Mouse (Mus musculus) WW6 (cell line): ENCODE measurements around the gene Serpine1.
"Not testable (repeated sequence)": the region's sequence is repeated elsewhere in the genome, so short reads cannot be mapped to it uniquely, and the experiment has no call there.

Source experiments
- DNase-seq: peaks from one replicate; pipeline ENCODE4 v3.0.0-alpha.2; 2013; ENCODE audit warnings: low read depth, low spot score

Gene Serpine1

DNA sequence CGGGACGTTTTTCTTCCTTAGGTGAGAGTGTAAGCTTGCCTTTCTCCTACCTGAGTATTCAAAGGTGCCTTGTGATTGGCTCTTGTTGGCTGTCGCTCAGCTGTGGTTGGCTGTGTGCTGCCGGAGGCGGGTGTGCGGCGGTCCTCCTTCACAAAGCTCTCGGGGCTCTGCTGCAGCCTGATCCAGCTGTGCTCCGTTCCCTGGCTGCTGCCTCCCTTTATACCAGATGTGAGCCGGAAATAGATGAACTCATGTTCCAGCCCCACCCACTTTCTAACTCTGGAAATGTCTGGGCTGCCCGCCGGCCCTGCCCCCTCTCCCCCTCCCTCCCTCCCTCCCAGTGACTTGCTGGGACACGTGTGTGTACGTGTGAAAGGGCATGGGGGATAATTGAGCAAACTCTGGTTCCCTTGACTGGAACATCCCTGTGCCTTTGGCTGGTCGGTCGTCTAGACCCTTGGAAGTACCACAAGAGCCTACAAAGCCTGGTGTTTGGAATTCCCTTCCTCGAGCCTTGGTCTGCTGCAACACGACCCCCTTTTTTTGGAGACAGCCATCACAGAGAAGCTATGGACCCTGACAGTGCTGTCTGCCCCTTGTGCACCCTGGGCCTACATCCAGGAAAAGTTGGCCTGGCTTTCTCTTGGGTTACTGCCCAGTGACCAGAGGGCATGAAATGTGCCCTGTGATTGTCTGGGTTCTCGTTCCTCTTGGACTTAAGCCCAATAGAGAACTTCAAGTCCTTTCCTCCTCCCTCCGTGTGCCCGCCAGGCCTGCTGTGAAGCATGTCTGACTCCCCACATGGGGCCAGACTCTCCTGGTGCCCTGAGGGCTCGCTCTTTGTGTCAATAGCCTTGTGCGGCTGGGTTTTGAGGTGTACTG is at the start of gene Serpine1:
Serpine1 (minus strand) TSS at position 190 of the 882 bp plus-strand sequence.
- DNase-seq = peak; percentile 67

- no peak for DNase-seq
Measured at GRCm38 (mm10) chr5:137121280-137121679, 49.2 kb upstream of the Serpine1 start.

- no peak for DNase-seq
Measured at GRCm38 (mm10) chr5:137118878-137119277, 46.8 kb upstream of the Serpine1 start.

DNA sequence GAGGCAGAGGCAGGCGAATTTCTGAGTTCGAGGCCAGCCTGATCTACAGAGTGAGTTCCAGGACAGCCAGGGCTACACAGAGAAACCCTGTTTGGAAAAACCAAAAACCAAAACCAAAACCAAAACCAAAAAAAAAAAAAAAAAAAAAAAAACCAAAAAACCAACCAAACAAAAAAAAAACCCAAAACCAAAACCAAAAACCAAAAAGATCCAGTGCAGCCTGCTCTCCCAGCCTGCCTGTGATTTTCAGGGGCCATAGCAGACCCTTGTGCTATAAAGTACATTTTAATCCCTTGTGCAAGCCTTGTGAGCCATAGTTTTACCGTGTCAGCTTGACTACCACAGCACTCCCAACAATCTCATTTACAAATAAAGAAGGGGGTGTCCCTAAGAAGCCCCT is 45.9 kb upstream of the Serpine1 start:
- not testable (repeated sequence) for DNase-seq

DNA sequence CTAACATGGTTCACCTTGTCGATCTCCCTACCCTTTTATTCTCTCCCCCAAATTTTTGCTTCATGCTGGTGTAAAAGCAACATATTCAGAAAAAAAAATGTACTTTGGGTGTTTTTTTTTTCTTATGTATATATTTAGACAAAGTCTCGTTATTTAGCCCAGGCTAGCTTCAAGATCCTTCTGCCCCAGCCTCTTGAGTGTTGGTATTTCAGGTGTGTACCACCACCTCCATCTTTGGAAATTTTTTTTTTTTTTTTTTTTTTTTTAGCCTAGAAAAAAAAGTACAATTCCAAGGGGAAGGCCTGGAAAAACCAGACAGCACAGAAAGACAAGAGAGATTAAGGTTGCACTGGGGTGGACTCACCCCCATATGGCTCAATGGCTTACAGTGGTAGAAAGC is 44.9 kb upstream of the Serpine1 start:
- no peak for DNase-seq

DNA sequence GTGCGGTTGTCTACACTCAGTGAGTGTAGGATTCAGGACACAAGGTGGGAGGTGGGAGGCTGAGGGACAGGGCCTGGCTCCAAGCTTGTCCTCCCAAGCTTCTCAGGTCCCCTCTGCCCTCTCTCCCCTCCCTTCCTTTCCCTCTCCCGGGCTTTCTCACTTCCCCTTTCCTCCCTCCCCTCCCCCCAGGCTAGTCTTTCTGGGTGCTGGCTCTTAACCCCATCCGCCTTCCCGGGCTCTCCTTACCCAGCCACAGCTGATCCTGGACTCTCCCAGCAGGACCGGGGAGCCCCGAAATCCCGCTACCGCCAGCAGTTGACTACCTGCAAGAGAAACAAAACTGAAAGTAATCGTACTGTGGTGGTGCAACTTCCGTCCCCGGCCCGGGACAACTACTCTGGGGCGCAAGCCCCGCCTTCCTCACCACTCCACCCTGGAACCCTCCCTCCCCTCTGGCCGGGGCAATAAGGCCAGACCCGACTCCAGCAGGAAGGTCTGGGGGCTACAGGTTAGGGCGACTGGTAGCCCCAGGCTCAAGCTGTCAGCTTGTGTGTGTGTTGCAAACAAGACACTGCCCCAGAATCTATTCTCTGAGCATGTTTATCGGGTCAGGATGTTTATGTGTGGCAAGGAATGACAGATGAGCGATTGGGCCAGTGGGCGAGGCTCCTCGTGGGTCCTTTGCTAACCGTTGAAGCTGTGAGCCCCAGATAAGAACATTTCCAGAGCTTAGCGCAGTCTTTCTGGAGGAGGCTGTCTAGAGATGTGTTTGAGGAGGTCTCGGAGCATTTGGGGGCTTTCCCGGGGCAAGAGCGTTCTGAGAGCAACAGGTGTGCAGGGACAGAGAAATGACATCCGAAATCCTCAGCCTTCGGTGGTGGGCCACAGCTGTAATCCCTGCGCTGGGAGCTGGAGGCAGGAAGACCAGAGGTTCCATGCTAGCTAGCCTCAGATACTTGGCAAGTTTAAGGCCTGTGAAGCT is 44.1 kb upstream of the Serpine1 start, which contains the start of gene Trim56:
Trim56 (minus strand) TSS at position 344 of the 982 bp plus-strand sequence.
- DNase-seq = no peak

- DNase-seq = no peak
Measured at GRCm38 (mm10) chr5:137114891-137115561, 43.0 kb upstream of the Serpine1 start.

DNA sequence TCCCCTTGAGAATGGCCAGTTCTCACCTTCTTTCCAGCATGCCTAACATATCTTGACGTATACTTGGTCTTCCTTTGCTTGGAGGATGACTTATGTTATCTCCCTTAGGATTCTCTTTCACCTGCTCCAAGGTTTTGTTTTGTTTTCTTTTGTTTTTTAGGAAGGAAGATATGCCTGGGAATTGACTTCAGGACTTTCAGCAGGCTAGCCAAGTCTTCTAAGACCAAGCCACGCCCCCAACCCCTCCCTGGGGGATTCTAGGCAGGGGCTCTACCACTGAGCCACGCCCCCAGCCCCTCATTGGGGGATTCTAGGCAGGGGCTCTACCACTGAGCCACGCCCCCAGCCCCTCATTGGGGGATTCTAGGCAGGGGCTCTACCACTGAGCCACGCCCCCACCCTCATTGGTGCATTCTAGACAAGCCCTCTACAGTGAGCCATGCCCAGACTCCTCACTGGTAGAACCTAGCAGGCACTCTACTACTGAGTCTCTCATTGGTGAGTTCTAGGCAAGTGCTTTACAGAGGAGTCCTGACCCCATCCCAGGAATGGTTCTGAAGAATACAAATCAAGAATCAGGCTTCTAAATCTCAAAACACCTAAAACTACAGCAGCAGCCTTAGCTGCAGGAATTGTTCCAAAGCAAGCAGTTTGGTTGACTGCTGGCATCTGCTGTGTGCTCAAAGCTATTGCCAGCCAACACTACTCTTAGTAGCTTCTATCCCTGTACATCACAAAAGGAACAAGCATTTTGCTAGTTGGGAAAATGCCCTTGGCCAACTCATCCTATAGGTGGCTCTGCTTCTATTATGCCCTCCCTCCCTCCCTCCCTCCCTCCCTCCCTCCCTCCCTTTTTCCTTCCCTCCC is 39.7 kb upstream of the Serpine1 start:
- no peak for DNase-seq

GRCm38 (mm10) chr5:137110863-137111262 is 38.8 kb upstream of the Serpine1 start:
- no peak for DNase-seq

DNA sequence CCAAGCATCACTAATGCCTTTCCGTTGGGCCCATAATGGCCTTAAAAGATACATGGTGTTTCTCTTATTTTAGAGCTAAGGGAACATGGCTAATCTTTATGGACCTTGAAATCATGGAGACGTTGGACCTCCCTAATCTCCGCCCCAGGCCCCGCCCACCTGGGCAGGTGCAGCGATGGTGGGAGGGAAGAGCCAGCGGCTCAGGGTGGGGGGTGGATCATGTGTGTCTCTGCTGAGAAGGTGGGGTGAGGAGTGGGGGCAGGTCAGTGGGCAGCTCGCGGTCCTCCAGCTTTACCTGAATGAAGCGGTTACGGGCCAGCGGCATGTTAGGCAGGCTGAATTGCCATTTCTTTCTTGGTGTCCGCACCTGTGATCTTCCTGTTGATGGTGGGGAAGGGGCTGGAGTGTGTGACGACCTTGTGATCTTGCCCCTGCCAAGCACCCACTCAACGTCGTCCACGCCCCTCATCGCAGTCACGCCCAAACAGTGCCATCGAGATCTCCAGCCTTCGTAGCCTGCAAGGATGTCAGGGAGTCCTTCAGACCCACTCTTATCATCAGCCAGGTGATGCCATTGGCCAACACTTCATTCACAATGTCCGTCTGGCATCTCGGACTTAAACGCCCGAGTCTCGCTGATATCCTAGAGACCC is 38.0 kb upstream of the Serpine1 start:
- no peak for DNase-seq

DNA sequence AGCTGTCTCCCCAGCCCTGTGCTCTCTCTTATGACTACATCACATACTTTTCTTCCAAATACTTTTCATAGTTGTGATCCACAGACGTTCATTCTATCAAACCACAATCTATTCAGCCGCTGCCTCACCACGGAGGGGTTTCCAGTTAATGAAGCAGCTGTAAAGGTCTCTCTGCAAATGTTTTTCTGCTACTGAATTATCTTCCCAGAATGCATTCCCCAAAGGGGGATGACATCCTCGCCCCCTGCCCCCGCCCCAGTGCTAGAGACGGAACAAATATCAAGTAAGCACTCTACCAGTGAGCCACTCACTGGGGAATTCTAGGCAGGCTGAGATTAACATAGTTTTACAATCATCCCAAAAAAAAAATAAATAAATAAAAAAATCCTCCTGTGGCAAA is 36.0 kb upstream of the Serpine1 start:
- DNase-seq = no peak

GRCm38 (mm10) chr5:137107670-137108069 is 35.6 kb upstream of the Serpine1 start:
- DNase-seq = no peak

- DNase-seq = peak; percentile 65
Measured at GRCm38 (mm10) chr5:137107024-137107423, 35.0 kb upstream of the Serpine1 start.

DNA sequence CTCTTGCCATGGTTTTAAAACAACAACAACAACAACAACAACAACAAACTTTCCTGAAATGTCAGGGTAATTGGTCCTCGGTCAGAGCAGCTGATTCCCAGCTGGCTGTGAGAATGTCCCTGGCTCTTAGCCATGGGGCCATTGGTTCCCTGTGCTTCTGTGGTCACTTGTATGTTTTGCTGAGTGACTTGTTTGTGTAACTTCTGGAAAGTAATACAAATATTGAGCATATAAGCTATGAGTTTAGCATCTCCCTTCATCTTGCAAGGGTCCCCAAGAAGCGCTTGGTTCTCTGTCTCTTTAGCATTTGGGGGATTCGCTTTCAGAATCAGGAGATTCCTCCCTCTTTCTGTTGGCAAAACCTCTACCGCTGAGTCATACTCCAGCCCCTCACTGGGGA is 34.4 kb upstream of the Serpine1 start:
- no peak for DNase-seq

DNA sequence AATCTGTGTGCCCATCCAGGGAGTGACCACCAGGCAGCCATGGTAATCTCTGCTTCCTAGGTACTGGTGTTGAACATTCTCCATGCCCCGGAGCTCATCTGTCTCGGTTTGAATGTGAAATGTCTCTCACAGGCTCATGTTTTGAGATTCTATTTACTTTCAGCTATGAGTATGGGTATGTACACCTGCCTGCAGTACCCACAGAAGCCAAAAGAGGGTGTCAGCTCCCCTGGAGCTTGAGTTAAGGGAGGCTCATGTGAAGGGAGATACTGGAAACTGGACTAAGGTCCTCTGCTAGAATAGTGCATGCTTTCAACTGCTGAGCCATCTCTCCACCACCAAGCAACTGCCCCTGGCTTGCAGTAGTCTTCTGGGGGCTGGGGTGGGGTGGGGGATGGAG is 31.9 kb upstream of the Serpine1 start:
- no peak for DNase-seq

GRCm38 (mm10) chr5:137102575-137103522 is 30.8 kb upstream of the Serpine1 start:
- DNase-seq = no peak

DNA sequence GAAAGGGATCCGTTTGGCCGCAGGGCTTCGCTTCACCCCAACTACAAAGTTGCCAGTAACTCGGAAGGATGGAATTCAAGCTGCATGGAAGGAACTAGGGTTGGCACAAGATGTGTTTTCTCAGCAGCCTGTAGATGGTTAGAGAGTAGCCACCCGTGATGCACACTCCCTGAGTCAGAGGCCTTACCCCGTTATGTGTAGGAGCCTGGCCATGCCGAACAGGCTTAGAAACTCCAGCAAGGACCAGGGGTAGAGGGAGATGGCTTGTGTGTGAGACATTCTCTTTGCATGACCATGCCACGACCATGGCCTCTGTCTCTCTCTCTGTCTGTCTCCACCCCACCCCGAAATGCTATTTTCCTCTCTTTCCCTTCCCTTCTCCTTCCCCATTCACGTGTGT is 30.0 kb upstream of the Serpine1 start:
- no peak for DNase-seq

GRCm38 (mm10) chr5:137100660-137101059 is 28.6 kb upstream of the Serpine1 start:
- DNase-seq = no peak

GRCm38 (mm10) chr5:137098418-137098817 is 26.4 kb upstream of the Serpine1 start:
- no peak for DNase-seq
